Mouse (Mus musculus) liver, adult 2 months (tissue): ENCODE data around the gene A3galt2. TPM values are rescaled to one million over a fixed set of nuclear protein-coding genes. Genes with fewer than 3 reads are reported as not detected.

Experiments used
- DNase-seq: peaks from one replicate; pipeline ENCODE4 v3.0.0-alpha.2; 2011; ENCODE audit warnings: low read depth, low spot score; ENCODE audit errors: extremely low read depth
- H3K27ac ChIP-seq: fragments of 200-500 bp; replicated peaks from 2 replicates; pipeline ENCODE4 v1.5.1; 2012; ENCODE audit warnings: low read depth, mild to moderate bottlenecking, control low read depth, inconsistent platforms, low read length; ENCODE audit not compliant: insufficient read depth
- H3K27me3 ChIP-seq: fragments of 200-500 bp; 2 replicates; pipeline ENCODE4 v1.6.1; 2012; ENCODE audit warnings: mild to moderate bottlenecking, moderate library complexity, low read length, inconsistent platforms; ENCODE audit not compliant: control insufficient read depth, insufficient read depth
- H3K36me3 ChIP-seq: fragments of 200-500 bp; 2 replicates; pipeline ENCODE4 v1.6.1; 2012; ENCODE audit warnings: low read length, inconsistent platforms; ENCODE audit not compliant: control insufficient read depth, insufficient read depth
- H3K4me1 ChIP-seq: fragments of 200-500 bp; 2 replicates; pipeline ENCODE4 v1.6.1; 2011; ENCODE audit warnings: low read length; ENCODE audit not compliant: control insufficient read depth, insufficient read depth
- H3K4me3 ChIP-seq: fragments of 200-500 bp; 2 replicates; pipeline ENCODE4 v1.5.1; 2011; ENCODE audit warnings: low read depth, mild to moderate bottlenecking, control low read depth, low read length, moderate library complexity; ENCODE audit not compliant: insufficient read depth
- H3K79me2 ChIP-seq: fragments of 200-500 bp; 2 replicates; pipeline ENCODE4 v1.6.1; 2012; ENCODE audit warnings: inconsistent platforms, mild to moderate bottlenecking, low read length, moderate library complexity; ENCODE audit not compliant: control insufficient read depth, insufficient read depth
- H3K9ac ChIP-seq: fragments of 200-500 bp; 2 replicates; pipeline ENCODE4 v1.6.1; 2012; ENCODE audit warnings: low read depth, mild to moderate bottlenecking, control low read depth, inconsistent platforms, low read length
- CTCF ChIP-seq: fragments of 200-500 bp; IDR thresholded peaks from 2 replicates; pipeline ENCODE4 v1.5.1; 2011; ENCODE audit warnings: low read depth, low read length, control low read depth
- POLR2A ChIP-seq: fragments of 200-500 bp; IDR thresholded peaks from 2 replicates; pipeline ENCODE4 v1.6.1; 2011; ENCODE audit warnings: low read length, control low read depth; ENCODE audit not compliant: insufficient read depth; ENCODE audit errors: extremely low read depth
- WGBS: fragments of 180-500 bp; shearing (Covaris S2); methylation state at CpG from one replicate; pipeline ENCODE4 v1.1.7; 2018; 5-methylcytosine and 5-hydroxymethylcytosine counted together
- polyA plus RNA-seq: library from polyadenylated mRNA; depleted of rRNA; stranded (reverse); fragments of >200 nt; gene quantifications from 2 replicates; pipeline ENCODE4 v1.2.3, GENCODE M21; 2012; rRNA removed
- total RNA-seq: library from RNA; depleted of rRNA; stranded (reverse); fragments of >200 nt; gene quantifications from 2 replicates; pipeline ENCODE4 v1.2.3, GENCODE M21; 2014; rRNA removed

A3galt2 gene
- under 0.01 and 0.07 TPM in 2 replicates for total RNA-seq
- polyA plus RNA-seq: 0.02 TPM in 1 of 2 replicates, not detected in the other

DNA sequence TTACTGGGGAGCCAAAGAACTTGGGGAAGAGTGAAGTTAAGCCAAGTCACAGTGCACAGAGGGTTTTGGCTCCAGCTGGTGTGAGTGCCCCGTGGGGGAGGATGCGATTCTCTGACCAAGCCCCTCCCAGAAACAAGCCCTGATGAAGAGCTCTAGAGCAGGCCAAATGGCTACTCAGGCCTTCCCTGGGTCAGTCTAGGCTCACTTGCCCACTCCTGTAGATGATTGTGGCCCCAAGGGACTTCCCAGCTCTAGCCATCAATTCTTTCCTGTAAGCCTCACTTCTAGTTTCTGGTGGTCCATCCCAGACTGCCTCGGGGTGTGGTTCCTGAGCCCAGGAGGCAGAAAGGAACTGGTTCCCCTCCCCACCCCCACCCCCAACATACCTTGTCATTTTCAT lies at the start of gene A3galt2:
TSS of gene A3galt2 (plus strand) at position 301 of the 400 bp plus-strand sequence.
- H3K79me2 ChIP-seq: no peaks in the 10 kb centered on the region
- peaks cover 13% of the 10 kb centered on the region for H3K36me3 ChIP-seq
- H3K27ac ChIP-seq: no peak within 1 kb of the TSS
- no peak within 1 kb of the TSS for H3K9ac ChIP-seq
- WGBS: 69% methylated on average over 3 of the region's 3 CpGs
- no peak within 1 kb of the TSS for H3K4me3 ChIP-seq
- no peaks in the 10 kb centered on the region for H3K27me3 ChIP-seq
- TF ChIP-seq CTCF (no peak), POLR2A (no peak)
- DNase-seq: no peak
- no peaks in the 10 kb centered on the region for H3K4me1 ChIP-seq

DNA sequence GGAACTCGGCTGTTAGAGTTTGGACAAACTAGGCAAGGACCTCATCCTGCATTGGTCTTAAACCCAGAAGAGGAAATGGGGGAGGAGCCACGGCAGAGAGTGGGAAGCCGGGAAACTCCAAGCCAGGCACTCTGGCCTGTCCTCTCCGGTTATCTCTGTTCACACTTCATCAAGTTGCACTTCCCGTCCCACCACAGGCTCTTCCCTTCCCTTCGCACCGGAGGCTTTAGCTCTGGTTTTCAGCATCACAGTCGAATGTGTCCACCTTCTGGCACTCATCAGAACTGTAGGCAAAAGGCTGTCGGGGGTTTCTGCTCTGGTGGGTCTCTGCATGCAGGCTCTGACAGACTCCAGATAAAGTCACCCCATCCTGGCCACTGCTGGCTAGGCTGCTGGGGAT lies 48.5 kb upstream of the A3galt2 start:
- no peaks in the 10 kb centered on the region for H3K27me3 ChIP-seq
- H3K4me3 ChIP-seq: no peak overlapping the region
- H3K4me1 ChIP-seq: no peaks in the 10 kb centered on the region
- no peaks in the 10 kb centered on the region for H3K79me2 ChIP-seq
- 36% methylated on average over 9 of the region's 9 CpGs for WGBS
- peak; percentile 45 for DNase-seq
- peak; percentile 44 for TF ChIP-seq CTCF
- TF ChIP-seq POLR2A: no peak
- no peak overlapping the region for H3K27ac ChIP-seq
- H3K9ac ChIP-seq: no peak overlapping the region
- H3K36me3 ChIP-seq: no peaks in the 10 kb centered on the region

DNA sequence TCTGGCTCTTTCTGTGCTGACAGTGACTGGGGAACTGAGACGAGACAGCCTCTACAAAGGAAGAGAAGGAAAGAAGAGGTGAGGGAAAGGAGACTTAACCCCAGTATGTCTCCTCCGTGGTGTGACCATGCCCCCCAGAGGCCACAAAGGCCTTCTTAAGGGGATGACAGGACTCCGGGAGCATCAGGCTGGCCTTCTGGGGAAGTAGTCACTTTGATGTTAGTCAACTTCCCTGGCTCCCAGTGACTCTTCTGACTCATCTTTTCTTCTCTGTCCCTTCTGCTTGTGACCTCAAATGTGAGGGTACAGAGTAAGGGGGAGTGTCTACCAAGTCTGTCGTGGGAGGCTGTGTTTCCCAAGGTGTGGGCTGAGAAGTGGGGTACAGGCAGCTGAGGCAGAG lies 47.8 kb upstream of the A3galt2 start:
- Histone ChIP-seq H3K27ac (no peak overlapping the region), H3K27me3 (no peaks in the 10 kb centered on the region), H3K36me3 (no peaks in the 10 kb centered on the region), H3K4me3 (no peak overlapping the region), H3K4me1 (no peaks in the 10 kb centered on the region), H3K9ac (no peak overlapping the region), H3K79me2 (no peaks in the 10 kb centered on the region)
- no peak for TF ChIP-seq POLR2A
- no peak for TF ChIP-seq CTCF
- no peak for DNase-seq
- WGBS: 78% methylated on average over 4 of the region's 4 CpGs

DNA sequence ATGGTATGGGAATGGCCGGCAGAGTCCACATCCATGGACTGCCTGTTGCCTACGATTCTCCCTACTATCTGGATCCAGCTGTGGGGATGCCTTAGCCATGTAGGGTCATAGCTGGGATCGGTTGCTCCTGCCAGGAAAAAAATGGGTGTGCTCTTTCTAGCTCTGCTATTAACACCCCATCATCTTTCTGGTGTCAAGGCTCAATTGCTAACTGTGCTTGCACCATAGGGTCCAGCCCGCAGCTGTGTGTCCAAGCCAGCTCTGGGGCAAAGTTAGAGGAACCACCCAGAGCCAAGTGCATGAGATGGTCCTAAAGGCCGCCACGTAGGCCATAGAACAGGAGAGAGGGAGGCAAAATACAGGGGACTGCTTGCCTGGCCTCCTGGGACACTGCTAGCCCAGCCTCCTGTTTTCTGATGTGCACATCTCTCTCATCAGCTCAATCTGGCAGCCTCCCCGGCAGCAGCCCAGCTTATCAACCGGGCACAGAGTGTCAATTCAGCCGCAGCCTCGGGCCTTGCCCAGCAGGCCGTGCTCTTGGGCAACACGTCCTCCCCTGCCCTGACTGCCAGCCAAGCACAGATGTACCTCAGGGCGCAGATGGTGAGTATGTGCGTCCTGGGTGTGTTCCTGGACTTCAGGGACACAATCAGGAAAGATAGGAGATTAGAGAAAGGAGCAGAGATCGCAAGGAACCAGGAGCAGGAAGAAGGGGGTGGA lies 45.9 kb upstream of the A3galt2 start:
- TF ChIP-seq POLR2A: no peak
- no peak for TF ChIP-seq CTCF
- Histone ChIP-seq H3K4me3 (no peak overlapping the region), H3K27ac (no peak overlapping the region), H3K27me3 (no peaks in the 10 kb centered on the region), H3K36me3 (no peaks in the 10 kb centered on the region), H3K79me2 (no peaks in the 10 kb centered on the region), H3K9ac (no peak overlapping the region), H3K4me1 (no peaks in the 10 kb centered on the region)
- WGBS: 66% methylated on average over 15 of the region's 15 CpGs
- peak; percentile 45 for DNase-seq

DNA sequence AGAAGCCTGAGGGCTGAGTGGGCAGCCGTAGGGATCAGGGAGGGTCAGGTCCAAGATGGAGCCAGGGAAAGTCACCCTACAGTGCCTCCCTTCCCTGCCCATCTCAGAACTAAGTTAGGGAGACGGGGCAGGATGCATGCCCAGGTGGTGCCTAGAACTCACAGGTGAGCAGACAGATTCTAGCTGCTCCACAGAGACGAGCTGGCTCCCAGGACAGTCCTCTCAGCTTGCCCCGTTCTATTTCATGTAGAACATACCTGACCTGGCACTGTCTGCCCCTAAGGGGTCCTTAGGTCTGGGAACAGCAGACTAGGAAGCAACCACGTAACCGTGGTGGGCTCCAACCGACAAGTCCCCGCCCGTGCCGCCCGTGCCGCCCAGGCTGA lies 45.4 kb upstream of the A3galt2 start:
- Histone ChIP-seq H3K79me2 (no peaks in the 10 kb centered on the region), H3K27ac (no peak overlapping the region), H3K27me3 (no peaks in the 10 kb centered on the region), H3K36me3 (no peaks in the 10 kb centered on the region), H3K4me1 (no peaks in the 10 kb centered on the region), H3K4me3 (no peak overlapping the region), H3K9ac (no peak overlapping the region)
- TF ChIP-seq POLR2A (no peak), CTCF (no peak)
- DNase-seq: no peak
- 96% methylated on average over 12 of the region's 12 CpGs for WGBS

DNA sequence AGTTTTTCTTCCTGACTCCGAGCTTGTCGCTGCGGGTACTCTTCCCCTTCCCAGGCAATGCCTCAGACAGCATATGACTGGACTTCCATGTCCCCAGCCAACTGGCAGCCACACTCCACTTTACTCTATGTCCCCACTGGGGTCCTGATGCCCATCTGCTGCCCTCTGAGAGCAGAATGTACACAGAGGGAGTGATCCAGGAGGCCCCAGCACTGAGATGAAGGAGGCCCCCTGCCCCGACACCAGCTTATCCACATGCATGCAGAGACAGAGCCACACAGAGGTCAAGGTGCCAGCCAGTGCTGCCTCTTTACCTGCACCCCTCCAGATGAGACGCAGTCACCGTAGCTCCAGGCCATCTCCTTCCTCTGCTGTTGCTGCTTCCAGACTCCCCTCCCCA lies 44.9 kb upstream of the A3galt2 start:
- Histone ChIP-seq H3K79me2 (no peaks in the 10 kb centered on the region), H3K4me3 (no peak overlapping the region), H3K36me3 (no peaks in the 10 kb centered on the region), H3K27ac (no peak overlapping the region), H3K4me1 (no peaks in the 10 kb centered on the region), H3K27me3 (no peaks in the 10 kb centered on the region), H3K9ac (no peak overlapping the region)
- DNase-seq: no peak
- WGBS: 95% methylated on average over 6 of the region's 6 CpGs
- TF ChIP-seq CTCF: no peak
- TF ChIP-seq POLR2A: no peak
